Mouse (Mus musculus) CH12.LX (cell line): ENCODE measurements around the gene Vmn1r180. TPM values are rescaled to one million over a fixed set of nuclear protein-coding genes. Genes with fewer than 3 reads are reported as not detected.

Experiments
- DNase-seq: peaks from one replicate; pipeline ENCODE4 v3.0.0-alpha.2; 2013; ENCODE audit errors: extremely low read depth
- H3K27ac ChIP-seq: 2 replicates; pipeline ENCODE4 v1.5.1; 2012; ENCODE audit warnings: low read depth, mild to moderate bottlenecking, control low read depth, moderate library complexity; ENCODE audit not compliant: insufficient read depth
- H3K27me3 ChIP-seq: replicated peaks from 2 replicates; pipeline ENCODE3; 2012; ENCODE audit warnings: inconsistent platforms
- H3K36me3 ChIP-seq, 2 experiments: replicated peaks in 1 of 2; 2 replicates each; pipeline versions ENCODE3 to v1.6.1; 2012; ENCODE audit warnings: inconsistent platforms in 1 of 2, low read length in 1 of 2, mild to moderate bottlenecking in 1 of 2, mixed read lengths in 1 of 2, moderate library complexity in 1 of 2; ENCODE audit not compliant: control insufficient read depth in 1 of 2, insufficient read depth in 1 of 2
- H3K4me1 ChIP-seq, 2 experiments: 2 replicates each; pipeline ENCODE4 v1.6.1; 2012; ENCODE audit warnings: inconsistent platforms in 1 of 2, moderate library complexity in 1 of 2; ENCODE audit not compliant: insufficient read depth in 2 of 2, control insufficient read depth in 1 of 2
- H3K4me2 ChIP-seq: 2 replicates; pipeline ENCODE4 v1.6.1; 2012; ENCODE audit warnings: low read depth, mild to moderate bottlenecking, control low read depth; ENCODE audit not compliant: poor library complexity, insufficient read depth, severe bottlenecking
- H3K4me3 ChIP-seq, 3 experiments: fragments of 150-350 bp in 1 of 3; sonication (generic) in 1 of 3; replicated peaks in 1 of 3; 2 replicates each; pipeline versions ENCODE3 to v1.5.1; 2011 to 2012; ENCODE audit warnings: low read depth in 2 of 3, low read length in 2 of 3, mild to moderate bottlenecking in 2 of 3, moderate library complexity in 2 of 3, control low read depth in 1 of 3, improper control_type of control experiment in 1 of 3, inconsistent platforms in 1 of 3, mixed read lengths in 1 of 3; ENCODE audit not compliant: poor library complexity in 1 of 3
- H3K79me2 ChIP-seq: replicated peaks from 2 replicates; pipeline ENCODE4 v1.6.1; 2012; ENCODE audit warnings: mild to moderate bottlenecking, moderate library complexity; ENCODE audit not compliant: control insufficient read depth, poor library complexity, insufficient read depth, severe bottlenecking; ENCODE audit errors: extremely low read depth
- H3K9ac ChIP-seq: 2 replicates; pipeline ENCODE4 v1.6.1; 2012; ENCODE audit warnings: low read depth, mild to moderate bottlenecking, control low read depth, moderate library complexity; ENCODE audit not compliant: insufficient read depth
- H3K9me3 ChIP-seq: replicated peaks from 2 replicates; pipeline ENCODE3; 2012; ENCODE audit warnings: low read length, inconsistent platforms, mixed read lengths
- CHD2 ChIP-seq: IDR thresholded peaks from 2 replicates; pipeline ENCODE4 v1.6.1; 2011; ENCODE audit warnings: low read length, improper control_type of control experiment
- E2F4 ChIP-seq: IDR thresholded peaks from 2 replicates; pipeline ENCODE4 v1.6.1; 2011; ENCODE audit warnings: low read depth, low read length, improper control_type of control experiment; ENCODE audit not compliant: insufficient replicate concordance
- EP300 ChIP-seq: IDR thresholded peaks from 2 replicates; pipeline ENCODE4 v1.6.1; 2011; ENCODE audit warnings: low read length, improper control_type of control experiment
- MAFK ChIP-seq: IDR thresholded peaks from 2 replicates; pipeline ENCODE4 v1.6.1; 2011; ENCODE audit warnings: low read length, improper control_type of control experiment; ENCODE audit not compliant: insufficient replicate concordance
- NRF1 ChIP-seq: IDR thresholded peaks from 2 replicates; pipeline ENCODE4 v1.6.1; 2014; ENCODE audit warnings: low read depth, mild to moderate bottlenecking, inconsistent platforms, low read length, improper control_type of control experiment, moderate library complexity
- ZC3H11A ChIP-seq: IDR thresholded peaks from 2 replicates; pipeline ENCODE4 v1.6.1; 2012; ENCODE audit warnings: low read depth, mild to moderate bottlenecking, inconsistent platforms, low read length, improper control_type of control experiment
- dilution Hi-C: fragments of 300-500 bp; cut with MboI; formaldehyde crosslinking; loops from 2 replicates; pipeline ENCODE4 v1.14.3; 2020; ENCODE audit warnings: low sequenced_read_pairs; ENCODE audit not compliant: extremely low pct_unique_long_range_greater_than_20kb, extremely low pct_ligation_motif_present
- in situ Hi-C: fragments of 300-500 bp; cut with MboI; formaldehyde crosslinking; loops from 3 replicates; pipeline ENCODE4 v1.14.3; 2019; ENCODE audit warnings: low sequenced_read_pairs, low pct_ligation_motif_present, low pct_unique_long_range_greater_than_20kb, mixed read lengths
- polyA plus RNA-seq: library from polyadenylated mRNA; unstranded; fragments of >175 nt; gene quantifications from 2 replicates; pipeline ENCODE4 v1.2.1, GENCODE M21; 2012; ENCODE audit warnings: low read depth; ENCODE audit not compliant: insufficient read length
- total RNA-seq, 2 experiments: library from RNA; depleted of rRNA; stranded (reverse); fragments of 300-350 nt in 1 of 2; fragments of >200 nt in 1 of 2; gene quantifications; 2 replicates each; pipeline ENCODE4 v1.2.3; 2012 to 2014

The Vmn1r180 gene
- total and polyA plus RNA-seq, 3 experiments: not detected

- no peak within 1 kb of the TSS for H3K4me3 ChIP-seq
- no peaks in the 10 kb centered on the region for H3K9me3 ChIP-seq
- H3K36me3 ChIP-seq: no peaks in the 10 kb centered on the region
- no peak for DNase-seq
- no peaks in the 10 kb centered on the region for H3K4me1 ChIP-seq
- no peak within 1 kb of the TSS for H3K9ac ChIP-seq
- no peaks in the 10 kb centered on the region for H3K79me2 ChIP-seq
- H3K4me2 ChIP-seq: no peak within 1 kb of the TSS
- H3K27me3 ChIP-seq: peaks cover 61% of the 10 kb centered on the region
- TF ChIP-seq NRF1: no peak
- no peak for TF ChIP-seq ZC3H11A
- no peak for TF ChIP-seq E2F4
- TF ChIP-seq MAFK: no peak
- no peak for TF ChIP-seq EP300
- no peak for TF ChIP-seq CHD2
- H3K27ac ChIP-seq: no peak within 1 kb of the TSS
- in situ Hi-C loops: no loop called here
- dilution Hi-C loops: no loop called here
Measured at GRCm38 (mm10) chr7:24001391-24001790, 51.0 kb downstream of the Vmn1r180 start, which contains the start of gene V1rd19. Gene V1rd19, plus strand, starts transcription at chr7:24001691.

Other genes with a start within 250 kb of the Vmn1r180 start
- gene Vmn1r173, start 249.9 kb upstream of the Vmn1r180 start, total RNA-seq (2012; rRNA removed): not detected in 2 replicates
- not detected in 2 replicates for gene Vmn1r173, start 249.9 kb upstream of the Vmn1r180 start, total RNA-seq (2014; rRNA removed)
- not detected in 2 replicates for gene Vmn1r173, start 249.9 kb upstream of the Vmn1r180 start, polyA plus RNA-seq
- gene Vmn1r174, start 198.4 kb upstream of the Vmn1r180 start, total RNA-seq (2012; rRNA removed): not detected in 2 replicates
- gene Vmn1r174, start 198.4 kb upstream of the Vmn1r180 start, total RNA-seq (2014; rRNA removed): not detected in 2 replicates
- gene Vmn1r174, start 198.4 kb upstream of the Vmn1r180 start, polyA plus RNA-seq: not detected in 2 replicates
- not detected in 2 replicates for gene Vmn1r175, start 140.0 kb upstream of the Vmn1r180 start, total RNA-seq (2012; rRNA removed)
- gene Vmn1r175, start 140.0 kb upstream of the Vmn1r180 start, total RNA-seq (2014; rRNA removed): not detected in 2 replicates
- gene Vmn1r175, start 140.0 kb upstream of the Vmn1r180 start, polyA plus RNA-seq: not detected in 2 replicates
- not detected in 2 replicates for gene Vmn1r176, start 113.3 kb upstream of the Vmn1r180 start, total RNA-seq (2012; rRNA removed)
- not detected in 2 replicates for gene Vmn1r176, start 113.3 kb upstream of the Vmn1r180 start, total RNA-seq (2014; rRNA removed)
- gene Vmn1r176, start 113.3 kb upstream of the Vmn1r180 start, polyA plus RNA-seq: not detected in 2 replicates
- gene Vmn1r177, start 84.2 kb upstream of the Vmn1r180 start, total RNA-seq (2012; rRNA removed): not detected in 2 replicates
- not detected in 2 replicates for gene Vmn1r177, start 84.2 kb upstream of the Vmn1r180 start, total RNA-seq (2014; rRNA removed)
- gene Vmn1r177, start 84.2 kb upstream of the Vmn1r180 start, polyA plus RNA-seq: not detected in 2 replicates
- not detected in 2 replicates for gene Vmn1r178, start 58.6 kb upstream of the Vmn1r180 start, total RNA-seq (2012; rRNA removed)
- gene Vmn1r178, start 58.6 kb upstream of the Vmn1r180 start, total RNA-seq (2014; rRNA removed): not detected in 2 replicates
- gene Vmn1r178, start 58.6 kb upstream of the Vmn1r180 start, polyA plus RNA-seq: not detected in 2 replicates
- not detected in 2 replicates for gene Vmn1r179, start 23.7 kb upstream of the Vmn1r180 start, total RNA-seq (2012; rRNA removed)
- gene Vmn1r179, start 23.7 kb upstream of the Vmn1r180 start, total RNA-seq (2014; rRNA removed): not detected in 2 replicates
- gene Vmn1r179, start 23.7 kb upstream of the Vmn1r180 start, polyA plus RNA-seq: not detected in 2 replicates
- gene Vmn1r181, start 24.0 kb downstream of the Vmn1r180 start, total RNA-seq (2012; rRNA removed): not detected in 2 replicates
- gene Vmn1r181, start 24.0 kb downstream of the Vmn1r180 start, total RNA-seq (2014; rRNA removed): not detected in 2 replicates
- not detected in 2 replicates for gene Vmn1r181, start 24.0 kb downstream of the Vmn1r180 start, polyA plus RNA-seq
- not detected in 2 replicates for gene V1rd19, start 51.1 kb downstream of the Vmn1r180 start, total RNA-seq (2012; rRNA removed)
- not detected in 2 replicates for gene V1rd19, start 51.1 kb downstream of the Vmn1r180 start, total RNA-seq (2014; rRNA removed)
- not detected in 2 replicates for gene V1rd19, start 51.1 kb downstream of the Vmn1r180 start, polyA plus RNA-seq
- not detected in 2 replicates for gene Vmn1r183, start 102.6 kb downstream of the Vmn1r180 start, total RNA-seq (2012; rRNA removed)
- gene Vmn1r183, start 102.6 kb downstream of the Vmn1r180 start, total RNA-seq (2014; rRNA removed): not detected in 2 replicates
- not detected in 2 replicates for gene Vmn1r183, start 102.6 kb downstream of the Vmn1r180 start, polyA plus RNA-seq
- gene Zfp180, start 131.3 kb downstream of the Vmn1r180 start, total RNA-seq (2012; rRNA removed): 14.0 and 16.4 TPM in 2 replicates
- 12.6 and 14.5 TPM in 2 replicates for gene Zfp180, start 131.3 kb downstream of the Vmn1r180 start, total RNA-seq (2014; rRNA removed)
- gene Zfp180, start 131.3 kb downstream of the Vmn1r180 start, polyA plus RNA-seq: 11.4 TPM in 2 replicates
- 0.29 and 0.42 TPM in 2 replicates for gene Zfp112, start 161.7 kb downstream of the Vmn1r180 start, total RNA-seq (2012; rRNA removed)
- gene Zfp112, start 161.7 kb downstream of the Vmn1r180 start, total RNA-seq (2014; rRNA removed): 0.46 and 0.55 TPM in 2 replicates
- 0.40 and 0.53 TPM in 2 replicates for gene Zfp112, start 161.7 kb downstream of the Vmn1r180 start, polyA plus RNA-seq
- 6.7 and 7.3 TPM in 2 replicates for gene Zfp235, start 183.5 kb downstream of the Vmn1r180 start, total RNA-seq (2012; rRNA removed)
- gene Zfp235, start 183.5 kb downstream of the Vmn1r180 start, total RNA-seq (2014; rRNA removed): 5.6 and 5.9 TPM in 2 replicates
- 2.8 and 3.4 TPM in 2 replicates for gene Zfp235, start 183.5 kb downstream of the Vmn1r180 start, polyA plus RNA-seq
- not detected in 2 replicates for gene Zfp114, start 224.4 kb downstream of the Vmn1r180 start, total RNA-seq (2012; rRNA removed)
- gene Zfp114, start 224.4 kb downstream of the Vmn1r180 start, total RNA-seq (2014; rRNA removed): not detected in 2 replicates
- not detected in 2 replicates for gene Zfp114, start 224.4 kb downstream of the Vmn1r180 start, polyA plus RNA-seq